In genomic region chr16:44159325-44159724, GRCm38 (mm10) we compare ENCODE assay signal across 25 mouse cellular contexts.
"Had no signal": no experiment of that assay in that cellular context is flagged by ENCODE, and none has a peak within 500 bp of the region (broad histone marks: within the 10 kb centered on the region; RNA-seq: fewer than 3 reads in every experiment).

No protein-coding gene starts in this region.

- H3K27me3 ChIP-seq: heart, embryonic 12.5 days; hindbrain, embryonic 12.5 days; intestine, embryonic 15.5 days; limb, embryonic 12.5 days; liver, embryonic 12.5 days had no signal

- H3K9me3 ChIP-seq: heart, embryonic 12.5 days; hindbrain, embryonic 10.5 days; hindbrain, embryonic 12.5 days; intestine, embryonic 15.5 days; limb, embryonic 10.5 days; limb, embryonic 12.5 days; liver, embryonic 12.5 days had no signal

- H3K4me1 ChIP-seq: heart, embryonic 12.5 days; hindbrain, embryonic 10.5 days; hindbrain, embryonic 12.5 days; intestine, embryonic 15.5 days; limb, embryonic 10.5 days; limb, embryonic 12.5 days had no signal

- ATAC-seq: hindbrain, embryonic 16.5 days; inflammation-experienced regulatory T-cells, adult 6 months; intestine, embryonic 15.5 days; intestine, postnatal 0 days; liver, embryonic 12.5 days had no signal

- H3K27ac ChIP-seq: heart, adult 2 months; hindbrain, embryonic 10.5 days; hindbrain, embryonic 12.5 days; hindbrain, embryonic 14.5 days; intestine, embryonic 15.5 days; layer of hippocampus, adult 2 months; left cerebral cortex, adult 2 months; limb, embryonic 10.5 days; limb, embryonic 12.5 days; liver, embryonic 12.5 days had no signal

- H3K4me3 ChIP-seq: heart, adult 2 months; heart, embryonic 12.5 days; hindbrain, embryonic 10.5 days; hindbrain, embryonic 12.5 days; intestine, embryonic 15.5 days; layer of hippocampus, adult 2 months; left cerebral cortex, adult 2 months; limb, embryonic 10.5 days; limb, embryonic 12.5 days; liver, embryonic 12.5 days had no signal

- H3K9ac ChIP-seq: heart, embryonic 12.5 days; hindbrain, embryonic 12.5 days; hindbrain, embryonic 14.5 days; intestine, embryonic 15.5 days; limb, embryonic 12.5 days; liver, embryonic 12.5 days had no signal

- H3K4me2 ChIP-seq: heart, embryonic 12.5 days; hindbrain, embryonic 12.5 days; hindbrain, embryonic 14.5 days; intestine, embryonic 15.5 days; limb, embryonic 12.5 days; liver, embryonic 12.5 days had no signal

- H3K36me3 ChIP-seq: intestine, embryonic 15.5 days had no signal

- DNase-seq: gastrocnemius, postnatal 14 days; gastrocnemius, postnatal 36 days; heart, adult 11 months; heart, adult 2 months; heart, postnatal 10 days; heart, postnatal 4 days; kidney, adult 18-20 months; kidney, adult 8-10 months; kidney, postnatal 10 days; kidney, postnatal 25 days; kidney, postnatal 4 days; liver had no signal
